Mouse (Mus musculus) heart, postnatal 0 days (tissue): ENCODE results near the gene Ripply3. TPM values are rescaled to one million over a fixed set of nuclear protein-coding genes. Genes with fewer than 3 reads are reported as not detected.

ENCODE experiments used
- ATAC-seq: fragments of 200-750 bp; cut with Nextera tagmentation; 2 replicates; pipeline ENCODE4 v1.8.0; 2017; ENCODE audit warnings: low read depth, moderate number of reproducible peaks, moderate library complexity; ENCODE audit not compliant: insufficient read depth
- DNase-seq: peaks from one replicate; pipeline ENCODE4 v3.0.0-alpha.2; 2016; ENCODE audit warnings: low spot score
- H3K27ac ChIP-seq: fragments of 300-500 bp; sonication (generic); 2 replicates; pipeline ENCODE4 v1.5.1; 2014; ENCODE audit warnings: low read depth, mild to moderate bottlenecking
- H3K27me3 ChIP-seq: fragments of 300-500 bp; sonication (generic); 2 replicates; pipeline ENCODE4 v1.6.1; 2014; ENCODE audit warnings: low read length, mixed read lengths; ENCODE audit not compliant: control insufficient read depth, insufficient read depth
- H3K36me3 ChIP-seq: fragments of 300-500 bp; sonication (generic); replicated peaks from 2 replicates; pipeline ENCODE4 v1.6.1; 2014; ENCODE audit warnings: low read length, mixed read lengths; ENCODE audit not compliant: control insufficient read depth, insufficient read depth
- H3K4me1 ChIP-seq: fragments of 300-500 bp; sonication (generic); 2 replicates; pipeline ENCODE4 v1.6.1; 2014; ENCODE audit warnings: antibody characterized with exemption; ENCODE audit not compliant: control insufficient read depth, insufficient read depth
- H3K4me2 ChIP-seq: fragments of 300-500 bp; sonication (generic); 2 replicates; pipeline ENCODE4 v1.6.1; 2014; ENCODE audit warnings: low read depth, mild to moderate bottlenecking, low read length, moderate library complexity
- H3K4me3 ChIP-seq: fragments of 300-500 bp; sonication (generic); 2 replicates; pipeline ENCODE4 v1.5.1; 2014; ENCODE audit warnings: low read depth, low read length
- H3K9ac ChIP-seq: fragments of 300-500 bp; sonication (generic); replicated peaks from 2 replicates; pipeline ENCODE4 v1.6.1; 2014; ENCODE audit warnings: low read depth, low read length, mixed read lengths
- H3K9me3 ChIP-seq: fragments of 300-500 bp; sonication (generic); replicated peaks from 2 replicates; pipeline ENCODE4 v1.6.1; 2016; ENCODE audit warnings: low read length; ENCODE audit not compliant: control insufficient read depth
- CTCF ChIP-seq: IDR thresholded peaks from 2 replicates; pipeline ENCODE4 v1.5.1; 2016; ENCODE audit warnings: antibody characterized with exemption, control low read depth, low read depth
- EP300 ChIP-seq: IDR thresholded peaks from 2 replicates; pipeline ENCODE4 v1.6.1; 2016; ENCODE audit warnings: antibody characterized with exemption, low read depth
- WGBS: fragments of 180-500 bp; shearing (Covaris S2); extraction: QIAGEN DNeasy Blood & Tissue Kit; methylation state at CpG from one replicate; pipeline ENCODE4 v1.1.7; 2014; 5-methylcytosine and 5-hydroxymethylcytosine counted together
- polyA plus RNA-seq: library from polyadenylated mRNA; unstranded; fragments of >200 nt; fragmentation: Nextera tagmentation; extraction: Ambion mirVana; gene quantifications from 2 replicates; pipeline ENCODE4 v1.2.1, GENCODE M21; 2015
- total RNA-seq: library from RNA; depleted of rRNA; stranded (reverse); fragments of >200 nt; gene quantifications from 2 replicates; pipeline ENCODE4 v1.2.3, GENCODE M21; 2014; ENCODE audit warnings: low replicate concordance

Gene Ripply3
- total and polyA plus RNA-seq, 2 experiments from 2014 or later = 4.6 to 5.3 TPM

GRCm38 (mm10) chr16:94290073-94290999 lies 37.9 kb upstream of the Ripply3 start:
- WGBS = 6% methylated on average over 50 of the region's 52 CpGs
- H3K27me3 ChIP-seq = no peaks in the 10 kb centered on the region
- no peak for TF ChIP-seq CTCF
- no peak for TF ChIP-seq EP300
- peak overlapping the region; percentile 91 for H3K4me3 ChIP-seq
- no peaks in the 10 kb centered on the region for H3K36me3 ChIP-seq
- peaks cover 5% of the 10 kb centered on the region for H3K4me1 ChIP-seq
- peak overlapping the region; percentile 98 for H3K4me2 ChIP-seq
- no peaks in the 10 kb centered on the region for H3K9me3 ChIP-seq
- H3K9ac ChIP-seq = peak overlapping the region; percentile 63
- H3K27ac ChIP-seq = no peak overlapping the region
- ATAC-seq = peak; percentile 94
- DNase-seq = peak; percentile 65

- WGBS = 81% methylated on average over 4 of the region's 4 CpGs
- no peak overlapping the region for H3K4me2 ChIP-seq
- H3K27me3 ChIP-seq = no peaks in the 10 kb centered on the region
- DNase-seq (no peak), ATAC-seq (no peak)
- no peak overlapping the region for H3K9ac ChIP-seq
- H3K4me1 ChIP-seq = peaks cover 5% of the 10 kb centered on the region
- H3K27ac ChIP-seq = no peak overlapping the region
- no peak for TF ChIP-seq CTCF
- TF ChIP-seq EP300 = no peak
- no peaks in the 10 kb centered on the region for H3K9me3 ChIP-seq
- H3K4me3 ChIP-seq = no peak overlapping the region
- H3K36me3 ChIP-seq = no peaks in the 10 kb centered on the region
Observed at GRCm38 (mm10) chr16:94291141-94291540, 37.1 kb upstream of the Ripply3 start.

GRCm38 (mm10) chr16:94298081-94298480 lies 30.1 kb upstream of the Ripply3 start:
- H3K9ac ChIP-seq = no peak overlapping the region
- ATAC-seq = no peak
- no peaks in the 10 kb centered on the region for H3K9me3 ChIP-seq
- DNase-seq = no peak
- 91% methylated on average over 5 of the region's 5 CpGs for WGBS
- no peak overlapping the region for H3K4me3 ChIP-seq
- TF ChIP-seq EP300 (no peak), CTCF (no peak)
- no peaks in the 10 kb centered on the region for H3K36me3 ChIP-seq
- no peak overlapping the region for H3K27ac ChIP-seq
- no peaks in the 10 kb centered on the region for H3K27me3 ChIP-seq
- H3K4me2 ChIP-seq = no peak overlapping the region
- H3K4me1 ChIP-seq = no peaks in the 10 kb centered on the region

GRCm38 (mm10) chr16:94299210-94299609 lies 29.0 kb upstream of the Ripply3 start:
- TF ChIP-seq EP300 (no peak), CTCF (no peak)
- H3K27ac ChIP-seq = no peak overlapping the region
- WGBS = 71% methylated on average over 4 of the region's 4 CpGs

GRCm38 (mm10) chr16:94301194-94301593 lies 27.0 kb upstream of the Ripply3 start:
- ATAC-seq (no peak), DNase-seq (no peak)
- H3K36me3 ChIP-seq = no peaks in the 10 kb centered on the region
- no peak overlapping the region for H3K4me3 ChIP-seq
- peaks cover 3% of the 10 kb centered on the region; the same call in 1 of the 2 replicates for H3K4me1 ChIP-seq
- H3K9me3 ChIP-seq = peaks cover 4% of the 10 kb centered on the region; the same call in 1 of the 2 replicates
- no peak overlapping the region for H3K27ac ChIP-seq
- H3K27me3 ChIP-seq = no peaks in the 10 kb centered on the region
- TF ChIP-seq EP300 (no peak), CTCF (no peak)
- no peak overlapping the region for H3K9ac ChIP-seq
- WGBS = 88% methylated on average over 4 of the region's 4 CpGs
- no peak overlapping the region for H3K4me2 ChIP-seq

More at GRCm38 (mm10) chr16:94299210-94299609, 29.0 kb upstream of the Ripply3 start:
- H3K9ac ChIP-seq = no peak overlapping the region
- no peaks in the 10 kb centered on the region for H3K27me3 ChIP-seq
- peaks cover 3% of the 10 kb centered on the region; the same call in 1 of the 2 replicates for H3K4me1 ChIP-seq
- DNase-seq = no peak
- no peak for ATAC-seq
- H3K4me2 ChIP-seq = no peak overlapping the region
- no peaks in the 10 kb centered on the region for H3K36me3 ChIP-seq
- no peak overlapping the region for H3K4me3 ChIP-seq
- no peaks in the 10 kb centered on the region for H3K9me3 ChIP-seq
